24 mouse cellular contexts compared by ENCODE assay signal in the genomic region with DNA sequence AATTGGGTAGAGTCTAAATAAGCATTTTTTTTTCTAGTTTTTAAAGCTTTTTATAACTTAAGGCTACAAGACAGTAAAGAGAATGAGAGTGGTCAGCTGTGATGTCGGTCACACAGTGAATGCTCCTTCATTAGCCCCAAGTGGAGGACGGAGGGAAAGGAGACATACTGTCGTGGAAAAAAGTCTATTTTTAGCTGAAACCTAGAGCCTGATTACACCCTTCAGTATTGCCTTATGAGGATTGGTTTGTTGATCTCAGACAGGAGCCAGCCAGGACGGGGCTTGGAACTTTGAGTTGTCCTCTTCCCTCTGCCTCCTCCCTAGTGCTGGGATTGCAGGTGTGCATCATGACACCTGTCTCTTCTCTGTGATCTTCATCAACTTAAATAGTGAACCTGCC. TPM values are rescaled to one million over a fixed set of nuclear protein-coding genes. Genes with fewer than 3 reads are reported as not detected.
DNase-seq lines count a peak whose midpoint lies in the region; ATAC-seq lines count a peak whose summit lies in the region.
"Had no signal": no experiment of that assay in that cellular context is flagged by ENCODE, and none has a peak within 500 bp of the region (broad histone marks: within the 10 kb centered on the region; RNA-seq: fewer than 3 reads in every experiment).

No protein-coding gene starts in this region.

- H3K27ac ChIP-seq in heart, embryonic 13.5 days (replicated peaks): peak overlapping the region; percentile 94
- H3K27ac ChIP-seq: hindbrain, embryonic 13.5 days; left cerebral cortex, adult 2 months; limb, embryonic 13.5 days had no signal

- ATAC-seq in heart, embryonic 13.5 days (ENCODE audit: extremely low read depth, insufficient number of reproducible peaks, low FRiP score, low TSS enrichment): no peak
- ATAC-seq: forebrain, embryonic 16.5 days; intestine, embryonic 16.5 days; midbrain, embryonic 16.5 days had no signal

- intact Hi-C loops in heart, postnatal 25 days (cut with DNase I): no loop called here
- intact Hi-C loops in heart, postnatal 10 days (cut with DNase I): no loop called here

- no peaks in the 10 kb centered on the region for H3K27me3 ChIP-seq in heart, embryonic 13.5 days (replicated peaks)
- H3K27me3 ChIP-seq: hindbrain, embryonic 13.5 days; limb, embryonic 13.5 days had no signal

- peaks cover 44% of the 10 kb centered on the region for H3K4me1 ChIP-seq in heart, embryonic 13.5 days
- H3K4me1 ChIP-seq: limb, embryonic 13.5 days had no signal

- no peaks in the 10 kb centered on the region for H3K9me3 ChIP-seq in heart, embryonic 13.5 days
- H3K9me3 ChIP-seq: G1E; hindbrain, embryonic 13.5 days; limb, embryonic 13.5 days had no signal

- DNase-seq in heart, adult 8-10 months (ENCODE audit: low spot score): peak; percentile 33
- DNase-seq in heart, postnatal 25 days (ENCODE audit: low spot score): no peak
- peak; percentile 29 to 32 for DNase-seq in heart, postnatal 10 days
- DNase-seq in urinary bladder, adult 2 months (ENCODE audit: low spot score): no peak
- DNase-seq in kidney, postnatal 10 days: no peak
- DNase-seq: adrenal gland, adult 8-10 months; cerebellum, adult 2 months; cerebellum, postnatal 14 days; gastrocnemius, postnatal 10 days; kidney, postnatal 25 days; lung, postnatal 36 days; thymus, postnatal 4 days had no signal

- no peak overlapping the region for H3K4me3 ChIP-seq in heart, embryonic 13.5 days
- H3K4me3 ChIP-seq: erythroblast, embryonic 14.5 days; hindbrain, embryonic 13.5 days; layer of hippocampus, adult 2 months; left cerebral cortex, adult 2 months; limb, embryonic 13.5 days had no signal

- H3K4me2 ChIP-seq in heart, embryonic 13.5 days: peak overlapping the region; percentile 35
- H3K4me2 ChIP-seq: hindbrain, embryonic 13.5 days; limb, embryonic 13.5 days; liver, embryonic 11.5 days; midbrain, embryonic 11.5 days had no signal

- 27% methylated on average over 4 of the region's 4 CpGs for WGBS in heart, embryonic 13.5 days

- 0 out of 2 replicates have a peak overlapping the region, but pooled peaks have one; percentile 19 for H3K9ac ChIP-seq in heart, embryonic 13.5 days
- H3K9ac ChIP-seq: hindbrain, embryonic 13.5 days; limb, embryonic 13.5 days had no signal

- 0 out of 2 replicates have a peak, but pooled peaks cover 9% of the 10 kb centered on the region for H3K36me3 ChIP-seq in heart, embryonic 13.5 days
- H3K36me3 ChIP-seq: limb, embryonic 13.5 days had no signal

RNA-seq across cellular contexts. Expression of a gene that starts 26.6 kb away (rescaled TPM):
- 10 to 100 TPM; 44.2 to 57.4 (median 49.0) TPM for total RNA-seq in heart, adult 8-10 months (2022)
- total RNA-seq in heart, postnatal 25 days (2021): 10 to 100 TPM; 48.1 to 55.1 TPM
- polyA plus RNA-seq in heart, embryonic 13.5 days (2015; fragmentation: Nextera tagmentation; extraction: Ambion mirVana): 39.5 and 44.3 TPM in 2 replicates
- 10 to 100 TPM; 51.7 to 54.8 TPM for total RNA-seq in heart, postnatal 10 days (2021)
- polyA plus RNA-seq in urinary bladder, adult 2 months (2012; rRNA removed): 30.1 and 30.8 TPM in 2 replicates

RNA-seq across cellular contexts. Expression of a gene that starts 37.8 kb away (rescaled TPM):
- 1 to 10 TPM; 7.0 to 9.2 (median 7.9) TPM for total RNA-seq in heart, adult 8-10 months (2022)
- 1 to 10 TPM; 7.6 to 8.1 TPM for total RNA-seq in heart, postnatal 25 days (2021)
- 11.7 and 12.7 TPM in 2 replicates for polyA plus RNA-seq in heart, embryonic 13.5 days (2015; fragmentation: Nextera tagmentation; extraction: Ambion mirVana)
- 10 to 100 TPM in 1 of 2 experiments, 1 to 10 TPM in 1; 9.1 to 10.7 TPM for total RNA-seq in heart, postnatal 10 days (2021)
- 8.3 and 8.7 TPM in 2 replicates for polyA plus RNA-seq in urinary bladder, adult 2 months (2012; rRNA removed)

Comparison
In these comparisons a context has a peak if more than half of its experiments do, and no peak if none do; other contexts are left out.
1. DNase-seq: peak in heart, adult 8-10 months (single experiment) and heart, postnatal 10 days (2 of 2); none in heart, postnatal 25 days (single experiment), urinary bladder, adult 2 months (single experiment) and kidney, postnatal 10 days (single experiment).